Mouse (Mus musculus) brain, embryonic 14.5 days (tissue): Measurements from ENCODE around the gene Tsfm. TPM values are rescaled to one million over a fixed set of nuclear protein-coding genes. Genes with fewer than 3 reads are reported as not detected.

Source experiments
- DNase-seq: peaks from one replicate; pipeline ENCODE4 v3.0.0-alpha.2; 2011; ENCODE audit warnings: low read depth
- CTCF ChIP-seq: fragments of 200-500 bp; IDR thresholded peaks from 2 replicates; pipeline ENCODE4 v1.5.1; 2012; ENCODE audit warnings: inconsistent platforms, mild to moderate bottlenecking, moderate library complexity, borderline replicate concordance; ENCODE audit not compliant: insufficient read depth, insufficient read length; ENCODE audit errors: extremely low read depth
- POLR2A ChIP-seq: fragments of 200-500 bp; IDR thresholded peaks from 2 replicates; pipeline ENCODE4 v1.6.1; 2012; ENCODE audit warnings: mild to moderate bottlenecking, inconsistent platforms, borderline replicate concordance; ENCODE audit not compliant: poor library complexity, insufficient read depth, insufficient read length, severe bottlenecking; ENCODE audit errors: extremely low read depth
- polyA plus RNA-seq: library from polyadenylated mRNA; depleted of rRNA; stranded (reverse); fragments of >200 nt; gene quantifications from 2 replicates; pipeline ENCODE4 v1.2.3, GENCODE M21; 2012

Tsfm gene
- polyA plus RNA-seq, 1 experiment: 41.2 TPM

- DNase-seq: no peak
- TF ChIP-seq CTCF: no peak
- no peak for TF ChIP-seq POLR2A
These were observed 45.1 kb downstream of the Tsfm start for GRCm38 (mm10) chr10:126985579-126985978.

GRCm38 (mm10) chr10:126985127-126985526 is 45.5 kb downstream of the Tsfm start:
- no peak for DNase-seq
- no peak for TF ChIP-seq POLR2A
- no peak for TF ChIP-seq CTCF

GRCm38 (mm10) chr10:126984189-126985004 is 46.2 kb downstream of the Tsfm start:
- peak; percentile 61 for DNase-seq

GRCm38 (mm10) chr10:126983193-126983725 is 47.4 kb downstream of the Tsfm start:
- TF ChIP-seq POLR2A: no peak
- no peak for TF ChIP-seq CTCF

More at GRCm38 (mm10) chr10:126984189-126985004, 46.2 kb downstream of the Tsfm start:
- TF ChIP-seq CTCF: no peak
- no peak for TF ChIP-seq POLR2A

GRCm38 (mm10) chr10:126981746-126982145 is 48.9 kb downstream of the Tsfm start:
- TF ChIP-seq CTCF (no peak), POLR2A (no peak)
- DNase-seq: no peak

More at GRCm38 (mm10) chr10:126983193-126983725, 47.4 kb downstream of the Tsfm start:
- DNase-seq: no peak

- peak; percentile 76 for DNase-seq
- no peak for TF ChIP-seq POLR2A
- TF ChIP-seq CTCF: no peak
These were observed 49.6 kb downstream of the Tsfm start for GRCm38 (mm10) chr10:126980933-126981530.

GRCm38 (mm10) chr10:126980221-126980932 is 50.3 kb downstream of the Tsfm start:
- peak; percentile 93 for DNase-seq
- TF ChIP-seq CTCF (no peak), POLR2A (no peak)

- no peak for TF ChIP-seq CTCF
- 0 out of 2 replicates have a peak, but pooled peaks have one; percentile 8 for TF ChIP-seq POLR2A
- DNase-seq: no peak
These were observed 50.9 kb downstream of the Tsfm start for GRCm38 (mm10) chr10:126979636-126980151.

- no peak for DNase-seq
These were observed 51.5 kb downstream of the Tsfm start for GRCm38 (mm10) chr10:126979121-126979635.

GRCm38 (mm10) chr10:126978277-126978994 is 52.2 kb downstream of the Tsfm start, which contains the start of gene Ctdsp2:
TSS of gene Ctdsp2 (plus strand) at chr10:126978717.
- TF ChIP-seq POLR2A (peak; percentile 35; the same call in 1 of the 2 replicates), CTCF (no peak)
- DNase-seq: peak; percentile 100

More at GRCm38 (mm10) chr10:126979121-126979635, 51.5 kb downstream of the Tsfm start:
- TF ChIP-seq POLR2A (no peak), CTCF (no peak)

GRCm38 (mm10) chr10:126977076-126977475 is 53.6 kb downstream of the Tsfm start:
- no peak for TF ChIP-seq POLR2A
- no peak for TF ChIP-seq CTCF

More at GRCm38 (mm10) chr10:126977076-126977475, 53.6 kb downstream of the Tsfm start:
- DNase-seq: no peak
